Mouse (Mus musculus): ENCODE measurements at regions not wholly inside any gene's neighbourhood (a gene's known extent, or its start where the extent isn't known, plus 50 kb on each side); places are given as distances from the start of the nearest gene placed in this dataset.
A peak's percentile ranks its signal among the peaks of the same experiment; 100 is the strongest.

- no peak for DNase-seq
- intact Hi-C loops (cut with DNase I), result no loop called here
Observed at GRCm38 (mm10) chr16:77461922-77462321, 140.0 kb downstream of the Gm11146 start.

- DNase-seq, result no peak
- intact Hi-C loops (cut with DNase I), result no loop called here
Observed at GRCm38 (mm10) chr16:77461459-77461858, 140.4 kb downstream of the Gm11146 start.

- intact Hi-C loops (cut with DNase I), result no loop called here
- DNase-seq, result no peak
Observed at GRCm38 (mm10) chr16:77459651-77460050, 142.2 kb downstream of the Gm11146 start.

- intact Hi-C loops (cut with DNase I), result no loop called here
- DNase-seq, result no peak
Observed at GRCm38 (mm10) chr16:77444647-77445046, 157.2 kb downstream of the Gm11146 start.

- no peak for DNase-seq
Observed at GRCm38 (mm10) chr16:77444006-77444405, 157.9 kb downstream of the Gm11146 start.

GRCm38 (mm10) chr16:77443318-77443717 lies 158.6 kb downstream of the Gm11146 start:
- intact Hi-C loops (cut with DNase I), result no loop called here
- DNase-seq, result no peak

More at GRCm38 (mm10) chr16:77444006-77444405, 157.9 kb downstream of the Gm11146 start:
- intact Hi-C loops (cut with DNase I), result no loop called here

GRCm38 (mm10) chr16:77442866-77443265 lies 159.0 kb downstream of the Gm11146 start:
- intact Hi-C loops (cut with DNase I), result no loop called here
- no peak for DNase-seq

- no peak for DNase-seq
- intact Hi-C loops (cut with DNase I), result no loop called here
Observed at GRCm38 (mm10) chr16:77431345-77431744, 170.5 kb downstream of the Gm11146 start.

GRCm38 (mm10) chr16:77422385-77423363 lies 179.2 kb downstream of the Gm11146 start:
- DNase-seq, result no peak
- intact Hi-C loops (cut with DNase I), result loop anchor here (5.0 to 10.0 kb wide), 3 partner anchors 80 to 732 kb away; no protein-coding TSS in a partner anchor

- peak; percentile 53 for DNase-seq
- intact Hi-C loops (cut with DNase I), result loop anchor here (2.0 to 10.0 kb wide), 4 partner anchors 81 to 733 kb away; no protein-coding TSS in a partner anchor
Observed at GRCm38 (mm10) chr16:77421591-77422024, 180.3 kb downstream of the Gm11146 start.

GRCm38 (mm10) chr16:77421001-77421400 lies 180.9 kb downstream of the Gm11146 start:
- no peak for DNase-seq

GRCm38 (mm10) chr16:77420136-77420860 lies 181.6 kb downstream of the Gm11146 start:
- no peak for DNase-seq
- intact Hi-C loops (cut with DNase I), result loop anchor here (2.0 to 10.0 kb wide), 4 partner anchors 82 to 735 kb away; no protein-coding TSS in a partner anchor

More at GRCm38 (mm10) chr16:77421001-77421400, 180.9 kb downstream of the Gm11146 start:
- intact Hi-C loops (cut with DNase I), result loop anchor here (2.0 to 10.0 kb wide), 4 partner anchors 81 to 734 kb away; no protein-coding TSS in a partner anchor

- no peak for DNase-seq
- intact Hi-C loops (cut with DNase I), result no loop called here
Observed at GRCm38 (mm10) chr16:77419116-77419735, 182.7 kb downstream of the Gm11146 start.

- intact Hi-C loops (cut with DNase I), result no loop called here
- no peak for DNase-seq
Observed at GRCm38 (mm10) chr16:77418486-77418885, 183.4 kb downstream of the Gm11146 start.

- intact Hi-C loops (cut with DNase I), result no loop called here
- DNase-seq, result peak; percentile 63
Observed at GRCm38 (mm10) chr16:77417791-77418190, 184.1 kb downstream of the Gm11146 start.

- intact Hi-C loops (cut with DNase I), result no loop called here
- DNase-seq, result no peak
Observed at GRCm38 (mm10) chr16:77414562-77414961, 187.3 kb downstream of the Gm11146 start.

GRCm38 (mm10) chr16:77409168-77409567 lies 192.7 kb downstream of the Gm11146 start:
- intact Hi-C loops (cut with DNase I), result no loop called here
- DNase-seq, result no peak

- no peak for DNase-seq
- intact Hi-C loops (cut with DNase I), result no loop called here
Observed at GRCm38 (mm10) chr16:77406999-77407398, 194.9 kb downstream of the Gm11146 start.

GRCm38 (mm10) chr16:77405859-77406258 lies 196.0 kb downstream of the Gm11146 start:
- no peak for DNase-seq
- intact Hi-C loops (cut with DNase I), result no loop called here

GRCm38 (mm10) chr16:77405181-77405818 lies 196.6 kb downstream of the Gm11146 start:
- intact Hi-C loops (cut with DNase I), result no loop called here
- DNase-seq, result no peak
